Mouse (Mus musculus): Measurements from ENCODE around the gene Prune1.

DNA sequence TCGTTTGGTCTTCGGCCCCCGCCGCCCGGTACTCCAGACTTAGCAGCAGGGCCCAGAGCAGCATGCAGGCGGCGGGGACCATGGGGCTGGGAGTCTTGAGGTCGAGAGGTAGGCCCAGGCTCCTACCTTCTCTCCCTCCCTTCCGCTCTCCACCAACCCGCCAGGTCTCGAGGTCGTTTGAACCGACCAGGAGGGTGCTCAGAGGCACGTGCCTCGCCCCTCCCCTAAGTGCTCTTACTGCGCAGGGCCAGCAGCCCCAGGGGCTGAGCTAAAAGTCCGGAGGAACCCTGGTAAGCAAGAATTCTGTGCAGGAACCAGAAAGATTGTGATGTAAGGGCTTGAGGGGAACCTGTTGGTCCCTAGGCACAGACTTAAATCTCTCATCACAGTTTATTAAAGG is 41.0 kb downstream of the Prune1 start:
- TF ChIP-seq NRF1 (IDR thresholded peaks at IDR 0.05; ENCODE audit: insufficient read depth, low read depth, low read length, poor library complexity, severe bottlenecking) (no peak), ETS1 (IDR thresholded peaks at IDR 0.05; ENCODE audit: low read depth, low read length) (no peak), POLR2A (IDR thresholded peaks at IDR 0.05; ENCODE audit: control insufficient read depth in 1 of 2, insufficient read depth in 1 of 2, low read depth in 1 of 2, low read length in 2 of 2, poor library complexity in 1 of 2) (no peak), MAZ (IDR thresholded peaks at IDR 0.05; ENCODE audit: low read depth, low read length) (no peak), TAL1 (IDR thresholded peaks at IDR 0.05; ENCODE audit: low read length) (no peak), GABPA (IDR thresholded peaks at IDR 0.05; ENCODE audit: low read depth, low read length) (no peak), CTCF (IDR thresholded peaks at IDR 0.05 in 2 of 3, conservative IDR thresholded peaks at IDR 0.05 in 1 of 3; ENCODE audit: control insufficient read depth in 1 of 3, insufficient read depth in 1 of 3, low read depth in 2 of 3, low read length in 3 of 3, poor library complexity in 1 of 3, severe bottlenecking in 1 of 3) (no peak), MAFK (IDR thresholded peaks at IDR 0.05; ENCODE audit: borderline replicate concordance, low read depth, low read length) (no peak), JUND (IDR thresholded peaks at IDR 0.05; ENCODE audit: low read depth, low read length) (no peak), USF1 (IDR thresholded peaks at IDR 0.05; ENCODE audit: low read depth, low read length) (no peak)
